Mouse (Mus musculus) lung, adult 2 months (tissue): ENCODE measurements at regions not wholly inside any gene's neighbourhood (a gene's known extent, or its start where the extent isn't known, plus 50 kb on each side); places are given as distances from the start of the nearest gene placed in this dataset.

Experiments used
- DNase-seq: peaks from one replicate; pipeline ENCODE4 v3.0.0; 2022
- H3K4me1 ChIP-seq: fragments of 200-500 bp; 2 replicates; pipeline ENCODE4 v1.6.1; 2011; ENCODE audit warnings: low read length; ENCODE audit not compliant: control insufficient read depth, insufficient read depth
- H3K4me3 ChIP-seq: fragments of 200-500 bp; replicated peaks from 2 replicates; pipeline ENCODE3; 2011; ENCODE audit warnings: low read depth, mild to moderate bottlenecking, control low read depth, low read length; ENCODE audit errors: extremely low read depth
- CTCF ChIP-seq: fragments of 200-500 bp; IDR thresholded peaks from 2 replicates; pipeline ENCODE4 v1.5.1; 2011; ENCODE audit warnings: mild to moderate bottlenecking, low read length, control low read depth; ENCODE audit not compliant: insufficient read depth
- POLR2A ChIP-seq: fragments of 200-500 bp; IDR thresholded peaks from 2 replicates; pipeline ENCODE4 v1.6.1; 2011; ENCODE audit warnings: low read depth, mild to moderate bottlenecking, control low read depth, low read length, borderline replicate concordance; ENCODE audit errors: extremely low read depth
- WGBS: fragments of 180-500 bp; shearing (Covaris S2); methylation state at CpG from one replicate; pipeline ENCODE4 v1.1.7; 2018; 5-methylcytosine and 5-hydroxymethylcytosine counted together

DNA sequence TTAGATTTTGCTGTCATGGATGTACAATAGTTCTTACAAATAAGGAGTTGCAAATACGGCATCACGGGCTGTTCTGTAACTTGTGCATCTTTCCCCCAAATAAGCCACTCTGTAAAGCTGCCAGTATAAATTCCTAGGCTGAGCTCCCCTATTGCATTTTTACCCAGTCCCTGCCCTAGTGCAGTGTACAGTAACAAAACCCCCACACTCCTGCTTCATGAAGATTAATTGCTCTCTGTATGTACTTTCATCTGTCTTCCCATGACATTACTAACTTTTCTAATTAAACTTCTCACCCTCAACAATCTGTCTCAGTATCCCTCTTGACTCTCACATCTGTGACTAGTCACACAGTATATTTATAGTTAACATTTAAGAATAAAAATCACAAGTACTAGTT, 73.4 kb downstream of the Tm4sf1 start:
- no peaks in the 10 kb centered on the region for H3K4me1 ChIP-seq
- TF ChIP-seq CTCF (no peak), POLR2A (no peak)
- no peak overlapping the region for H3K4me3 ChIP-seq
- no peak for DNase-seq
- 89% methylated on average over 2 of the region's 2 CpGs for WGBS

GRCm38 (mm10) chr3:57223773-57224172, 78.0 kb downstream of the Tm4sf1 start:
- no peak overlapping the region for H3K4me3 ChIP-seq
- H3K4me1 ChIP-seq = no peaks in the 10 kb centered on the region
- WGBS = 65% methylated on average over 2 of the region's 2 CpGs
- TF ChIP-seq POLR2A = no peak
- TF ChIP-seq CTCF = no peak
- DNase-seq = no peak

DNA sequence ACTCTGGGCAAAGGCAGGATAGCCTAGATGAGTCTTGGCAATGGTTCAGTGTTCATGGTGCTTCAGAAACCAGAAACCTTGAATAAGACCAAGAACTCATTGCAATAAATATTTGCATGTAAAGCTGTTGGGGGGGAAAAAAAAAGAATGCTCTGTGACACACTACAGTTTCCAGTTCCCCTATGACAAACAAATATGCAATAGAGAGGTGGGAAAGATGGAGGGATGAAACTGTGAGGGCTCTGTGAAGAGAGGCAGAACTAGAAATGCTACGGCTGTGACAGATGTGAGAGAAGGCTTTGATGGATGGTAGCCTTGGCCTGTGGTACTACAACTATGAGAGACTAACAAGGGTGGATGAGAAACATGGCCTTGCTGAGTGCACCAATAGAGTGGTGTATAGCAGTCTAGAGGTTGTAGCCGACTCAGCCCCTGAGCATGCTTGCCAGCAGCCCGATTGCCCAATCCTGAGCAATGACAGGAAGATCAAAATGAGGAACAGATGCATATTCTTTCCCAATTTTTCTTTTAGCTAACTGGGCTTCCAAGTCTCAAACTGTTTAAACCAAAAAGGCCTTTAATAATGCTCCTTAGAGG, 79.4 kb downstream of the Tm4sf1 start:
- TF ChIP-seq POLR2A (no peak), CTCF (no peak)
- 56% methylated on average over 3 of the region's 3 CpGs for WGBS
- no peak for DNase-seq
- H3K4me1 ChIP-seq = no peaks in the 10 kb centered on the region
- H3K4me3 ChIP-seq = no peak overlapping the region

DNA sequence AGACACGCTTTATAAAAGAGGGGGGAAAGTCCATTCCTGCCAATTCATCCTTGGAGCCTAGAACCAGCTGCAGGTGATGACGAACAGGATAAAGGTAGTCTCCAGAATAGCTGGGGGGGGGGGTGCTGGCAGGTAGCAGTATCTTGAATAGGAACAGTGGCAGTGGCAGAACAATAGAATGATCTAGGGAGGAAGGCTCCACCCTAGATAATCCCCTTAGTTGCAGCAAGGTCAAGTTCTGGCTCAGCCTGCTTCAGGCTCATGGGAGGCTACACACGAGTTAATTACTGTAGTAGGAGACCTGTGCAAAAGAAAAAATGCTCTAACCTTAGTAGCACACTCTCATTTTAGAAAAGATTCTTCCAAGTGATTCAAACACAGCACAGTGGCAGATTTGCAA, 83.4 kb downstream of the Tm4sf1 start:
- WGBS = 60% methylated on average over 3 of the region's 3 CpGs
- no peaks in the 10 kb centered on the region for H3K4me1 ChIP-seq
- no peak for TF ChIP-seq CTCF
- no peak for TF ChIP-seq POLR2A
- DNase-seq = no peak
- H3K4me3 ChIP-seq = no peak overlapping the region

DNA sequence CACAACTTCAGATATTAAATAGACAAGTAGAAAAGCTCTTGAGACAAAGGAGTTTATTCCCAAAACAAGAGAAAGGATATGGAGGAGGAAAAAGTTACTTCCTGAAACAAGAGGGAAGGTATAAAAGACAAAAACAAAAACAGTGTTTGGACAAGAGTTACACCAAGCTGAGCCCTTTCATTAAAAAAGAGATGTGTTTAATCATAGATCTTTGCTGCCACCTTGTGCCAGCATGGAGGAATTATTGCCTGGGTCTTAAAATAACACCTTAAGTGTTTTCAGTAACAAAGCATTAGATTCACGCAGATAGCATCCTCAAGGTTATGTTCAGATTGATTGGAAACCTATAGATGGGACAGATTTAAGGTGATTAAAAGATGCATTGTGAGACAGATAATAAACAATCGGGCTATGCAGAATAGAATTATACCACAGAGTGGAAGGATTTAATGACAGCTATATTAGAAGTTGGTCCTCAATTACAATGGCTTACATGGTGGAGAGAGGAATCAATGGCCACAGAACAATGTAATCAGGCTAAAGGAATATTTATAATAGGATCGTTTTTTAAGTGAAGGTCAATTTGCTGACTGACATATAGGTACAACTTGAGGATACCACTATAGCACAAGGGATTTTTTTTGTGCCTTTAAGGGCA, 97.6 kb downstream of the Tm4sf1 start:
- no peak for DNase-seq

GRCm38 (mm10) chr3:57203418-57203817, 98.4 kb downstream of the Tm4sf1 start:
- TF ChIP-seq POLR2A = no peak
- TF ChIP-seq CTCF = no peak
- 79% methylated on average over 4 of the region's 4 CpGs for WGBS
- DNase-seq = no peak
- H3K4me1 ChIP-seq = no peaks in the 10 kb centered on the region
- no peak overlapping the region for H3K4me3 ChIP-seq

More for the DNA sequence above, 97.6 kb downstream of the Tm4sf1 start:
- no peaks in the 10 kb centered on the region for H3K4me1 ChIP-seq
- no peak overlapping the region for H3K4me3 ChIP-seq
- WGBS = 17% methylated on average over 3 of the region's 3 CpGs
- TF ChIP-seq POLR2A (no peak), CTCF (no peak)

DNA sequence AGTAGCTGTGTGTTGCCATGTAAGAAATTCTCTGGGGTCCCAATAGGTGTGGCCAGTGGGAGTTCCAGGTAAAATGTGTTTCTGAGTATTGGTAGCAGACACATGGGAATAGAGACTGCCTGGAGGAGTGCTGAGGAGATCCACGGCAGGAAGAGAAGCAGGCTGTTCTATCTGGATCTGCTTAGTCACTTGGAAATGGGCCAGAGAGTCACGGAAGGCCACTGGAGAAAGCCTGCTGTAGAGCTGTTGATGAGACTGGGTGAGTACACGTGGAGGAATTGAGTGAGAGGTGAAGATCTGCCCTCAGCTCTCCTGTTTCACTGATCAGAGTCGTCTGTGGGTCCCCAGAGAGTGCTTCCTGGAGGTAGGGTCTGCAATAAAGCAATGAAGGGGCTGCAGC, 120.2 kb downstream of the Tm4sf1 start:
- no peak for TF ChIP-seq CTCF
- TF ChIP-seq POLR2A = no peak

DNA sequence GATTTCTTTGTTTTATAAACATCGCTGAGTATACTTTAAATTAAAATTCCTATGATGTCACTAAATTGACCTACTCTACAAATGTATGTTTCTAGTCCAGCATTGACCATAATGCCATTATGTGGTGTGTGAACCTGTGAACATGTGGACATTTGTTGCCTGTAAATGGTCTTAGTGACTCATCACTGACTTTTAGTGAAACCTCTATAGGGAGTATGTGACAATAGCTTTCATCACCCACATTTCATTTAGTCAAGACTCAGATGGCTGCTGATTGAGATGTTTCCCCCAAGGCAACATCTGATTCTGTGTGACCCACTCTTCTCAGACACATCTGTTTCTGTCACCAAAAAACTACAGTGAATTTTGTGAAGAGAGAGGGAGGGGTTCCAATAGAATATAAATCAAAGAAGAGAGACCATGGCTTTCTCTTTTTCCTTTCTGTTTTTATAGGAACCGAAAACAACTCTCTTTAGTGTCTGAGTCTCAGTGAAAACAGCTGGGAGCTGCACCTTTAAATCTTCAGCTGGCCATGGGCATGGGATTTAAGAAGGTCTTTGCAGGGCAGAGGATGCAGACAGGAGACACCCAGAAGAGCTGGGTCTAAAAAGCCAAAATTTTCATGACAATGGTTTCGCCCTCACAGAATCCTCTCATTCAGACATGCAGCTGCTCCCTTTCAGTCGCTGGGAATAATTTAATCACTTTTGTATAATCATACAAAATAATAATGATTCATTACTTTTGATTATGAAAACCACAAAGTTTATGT, 148.4 kb downstream of the Tm4sf1 start:
- WGBS = 64% methylated on average over 4 of the region's 4 CpGs
- DNase-seq = no peak
- TF ChIP-seq CTCF (no peak), POLR2A (no peak)
- no peak overlapping the region for H3K4me3 ChIP-seq
- no peaks in the 10 kb centered on the region for H3K4me1 ChIP-seq

More for the DNA sequence above, 120.2 kb downstream of the Tm4sf1 start:
- 26% methylated on average over 4 of the region's 4 CpGs for WGBS
- Histone ChIP-seq H3K4me3 (no peak overlapping the region), H3K4me1 (no peaks in the 10 kb centered on the region)
- DNase-seq = no peak

- Histone ChIP-seq H3K4me1 (no peaks in the 10 kb centered on the region), H3K4me3 (no peak overlapping the region)
- WGBS = 76% methylated on average over 3 of the region's 3 CpGs
- TF ChIP-seq CTCF (no peak), POLR2A (no peak)
- DNase-seq = no peak
Observed at GRCm38 (mm10) chr3:57149156-57149555, 152.6 kb downstream of the Tm4sf1 start.

GRCm38 (mm10) chr3:57136847-57137246, 164.9 kb downstream of the Tm4sf1 start:
- WGBS = 21% methylated on average over 24 of the region's 24 CpGs
- Histone ChIP-seq H3K4me1 (no peaks in the 10 kb centered on the region), H3K4me3 (peak overlapping the region; percentile 52)
- no peak for DNase-seq
- TF ChIP-seq POLR2A (0 out of 2 replicates have a peak, but pooled peaks have one; percentile 7), CTCF (no peak)
